Mouse (Mus musculus): ENCODE measurements around the gene Hipk1. TPM values are rescaled to one million over a fixed set of nuclear protein-coding genes. Genes with fewer than 3 reads are reported as not detected.
"Not testable (repeated sequence)": the region's sequence is repeated elsewhere in the genome, so short reads cannot be mapped to it uniquely, and the experiment has no call there.

Hipk1 gene
- total RNA-seq, 1 experiment from 2014 or later = 113 TPM

- ATAC-seq (replicated peaks; ENCODE audit: insufficient number of reproducible peaks, low FRiP score, low TSS enrichment, poor library complexity, severe bottlenecking) = peak; percentile 92
Observed at GRCm38 (mm10) chr3:103801631-103802531, 10.5 kb upstream of the Hipk1 start.

GRCm38 (mm10) chr3:103799507-103799906 lies 8.1 kb upstream of the Hipk1 start:
- no peak for ATAC-seq (replicated peaks; ENCODE audit: insufficient number of reproducible peaks, low FRiP score, low TSS enrichment, poor library complexity, severe bottlenecking)

- no peak for ATAC-seq (replicated peaks; ENCODE audit: insufficient number of reproducible peaks, low FRiP score, low TSS enrichment, poor library complexity, severe bottlenecking)
Observed at GRCm38 (mm10) chr3:103796389-103796788, 5.0 kb upstream of the Hipk1 start.

GRCm38 (mm10) chr3:103792566-103792965 lies 1.2 kb upstream of the Hipk1 start:
- ATAC-seq (replicated peaks; ENCODE audit: insufficient number of reproducible peaks, low FRiP score, low TSS enrichment, poor library complexity, severe bottlenecking) = no peak

GRCm38 (mm10) chr3:103792111-103792406 lies 696 bp upstream of the Hipk1 start:
- ATAC-seq (replicated peaks; ENCODE audit: insufficient number of reproducible peaks, low FRiP score, low TSS enrichment, poor library complexity, severe bottlenecking) = not testable (repeated sequence)

- ATAC-seq (replicated peaks; ENCODE audit: insufficient number of reproducible peaks, low FRiP score, low TSS enrichment, poor library complexity, severe bottlenecking) = no peak
Observed at GRCm38 (mm10) chr3:103790346-103791145, 817 bp downstream of the Hipk1 start.

- no peak for ATAC-seq (replicated peaks; ENCODE audit: insufficient number of reproducible peaks, low FRiP score, low TSS enrichment, poor library complexity, severe bottlenecking)
Observed at GRCm38 (mm10) chr3:103789891-103790345, 1.4 kb downstream of the Hipk1 start.

- no peak for ATAC-seq (replicated peaks; ENCODE audit: insufficient number of reproducible peaks, low FRiP score, low TSS enrichment, poor library complexity, severe bottlenecking)
Observed at GRCm38 (mm10) chr3:103789096-103789495, 2.3 kb downstream of the Hipk1 start.

GRCm38 (mm10) chr3:103787225-103787624 lies 4.1 kb downstream of the Hipk1 start:
- no peak for ATAC-seq (replicated peaks; ENCODE audit: insufficient number of reproducible peaks, low FRiP score, low TSS enrichment, poor library complexity, severe bottlenecking)

- ATAC-seq (replicated peaks; ENCODE audit: insufficient number of reproducible peaks, low FRiP score, low TSS enrichment, poor library complexity, severe bottlenecking) = no peak
Observed at GRCm38 (mm10) chr3:103782844-103783609, 8.3 kb downstream of the Hipk1 start.

- ATAC-seq (replicated peaks; ENCODE audit: insufficient number of reproducible peaks, low FRiP score, low TSS enrichment, poor library complexity, severe bottlenecking) = no peak
Observed at GRCm38 (mm10) chr3:103780777-103781176, 10.6 kb downstream of the Hipk1 start.

GRCm38 (mm10) chr3:103780271-103780670 lies 11.1 kb downstream of the Hipk1 start:
- ATAC-seq (replicated peaks; ENCODE audit: insufficient number of reproducible peaks, low FRiP score, low TSS enrichment, poor library complexity, severe bottlenecking) = no peak

- peak; percentile 68 for ATAC-seq (replicated peaks; ENCODE audit: insufficient number of reproducible peaks, low FRiP score, low TSS enrichment, poor library complexity, severe bottlenecking)
Observed at GRCm38 (mm10) chr3:103779183-103779582, 12.2 kb downstream of the Hipk1 start.

GRCm38 (mm10) chr3:103778660-103779059 lies 12.7 kb downstream of the Hipk1 start:
- ATAC-seq (replicated peaks; ENCODE audit: insufficient number of reproducible peaks, low FRiP score, low TSS enrichment, poor library complexity, severe bottlenecking) = no peak

- no peak for ATAC-seq (replicated peaks; ENCODE audit: insufficient number of reproducible peaks, low FRiP score, low TSS enrichment, poor library complexity, severe bottlenecking)
Observed at GRCm38 (mm10) chr3:103777940-103778339, 13.4 kb downstream of the Hipk1 start.

GRCm38 (mm10) chr3:103774009-103774408 lies 17.4 kb downstream of the Hipk1 start:
- ATAC-seq (replicated peaks; ENCODE audit: insufficient number of reproducible peaks, low FRiP score, low TSS enrichment, poor library complexity, severe bottlenecking) = no peak

- ATAC-seq (replicated peaks; ENCODE audit: insufficient number of reproducible peaks, low FRiP score, low TSS enrichment, poor library complexity, severe bottlenecking) = no peak
Observed at GRCm38 (mm10) chr3:103773508-103773907, 17.9 kb downstream of the Hipk1 start.

- ATAC-seq (replicated peaks; ENCODE audit: insufficient number of reproducible peaks, low FRiP score, low TSS enrichment, poor library complexity, severe bottlenecking) = peak; percentile 59; the same call in 1 of the 2 replicates
Observed at GRCm38 (mm10) chr3:103772846-103773245, 18.5 kb downstream of the Hipk1 start.

GRCm38 (mm10) chr3:103771531-103772130 lies 19.7 kb downstream of the Hipk1 start:
- ATAC-seq (replicated peaks; ENCODE audit: insufficient number of reproducible peaks, low FRiP score, low TSS enrichment, poor library complexity, severe bottlenecking) = no peak
